Mouse (Mus musculus): ENCODE results near the gene S100a14. TPM values are rescaled to one million over a fixed set of nuclear protein-coding genes. Genes with fewer than 3 reads are reported as not detected.

Gene S100a14
- under 1 TPM in 1 of 2 experiments, not detected in 1; 0.74 TPM for total RNA-seq (2021)

GRCm38 (mm10) chr3:90526580-90526979, at the start of gene S100a14:
Gene S100a14 (plus strand): TSS chr3:90526856.
- DNase-seq: no peak

GRCm38 (mm10) chr3:90486998-90487397, 39.7 kb upstream of the S100a14 start:
- DNase-seq: no peak

GRCm38 (mm10) chr3:90488576-90488975, 38.1 kb upstream of the S100a14 start:
- DNase-seq: no peak

- peak; percentile 98 for DNase-seq
Measured at GRCm38 (mm10) chr3:90490696-90491256, 35.9 kb upstream of the S100a14 start, which contains the start of gene Snapin. Gene Snapin (minus strand): TSS chr3:90491033.

- peak; percentile 41 for DNase-seq
Measured at GRCm38 (mm10) chr3:90491350-90491749, 35.3 kb upstream of the S100a14 start.

- no peak for DNase-seq
Measured at GRCm38 (mm10) chr3:90493831-90494540, 32.7 kb upstream of the S100a14 start.

- no peak for DNase-seq
Measured at GRCm38 (mm10) chr3:90495850-90496525, 30.7 kb upstream of the S100a14 start.

GRCm38 (mm10) chr3:90497597-90497996, 29.1 kb upstream of the S100a14 start:
- DNase-seq: no peak

- no peak for DNase-seq
Measured at GRCm38 (mm10) chr3:90503444-90503843, 23.2 kb upstream of the S100a14 start.

GRCm38 (mm10) chr3:90505216-90505615, 21.4 kb upstream of the S100a14 start:
- no peak for DNase-seq

- DNase-seq: no peak
Measured at GRCm38 (mm10) chr3:90506362-90506761, 20.3 kb upstream of the S100a14 start.

GRCm38 (mm10) chr3:90508287-90508949, 18.2 kb upstream of the S100a14 start:
- no peak for DNase-seq

GRCm38 (mm10) chr3:90508950-90509746, 17.5 kb upstream of the S100a14 start, which contains the start of gene Chtop:
Gene Chtop (minus strand): TSS chr3:90509498.
- peak; percentile 100 for DNase-seq

GRCm38 (mm10) chr3:90509747-90510123, 16.9 kb upstream of the S100a14 start:
- no peak for DNase-seq

- no peak for DNase-seq
Measured at GRCm38 (mm10) chr3:90512276-90512675, 14.4 kb upstream of the S100a14 start.

GRCm38 (mm10) chr3:90512948-90513642, 13.6 kb upstream of the S100a14 start:
- no peak for DNase-seq

- DNase-seq: peak; percentile 80
Measured at GRCm38 (mm10) chr3:90513796-90514590, 12.7 kb upstream of the S100a14 start, which contains the start of the genes S100a1 and S100a13. Gene S100a1 (minus strand): TSS chr3:90514392. Gene S100a13 (plus strand): TSS chr3:90514435.

- peak; percentile 80 for DNase-seq
Measured at GRCm38 (mm10) chr3:90514691-90515090, 12.0 kb upstream of the S100a14 start.

GRCm38 (mm10) chr3:90515242-90515641, 11.4 kb upstream of the S100a14 start:
- DNase-seq: peak; percentile 49

- no peak for DNase-seq
Measured at GRCm38 (mm10) chr3:90515789-90516188, 10.9 kb upstream of the S100a14 start.

All from heart, postnatal 4 days (tissue).